Mouse (Mus musculus) stomach, embryonic 16.5 days (tissue): ENCODE measurements around the gene Hmg20b. TPM values are rescaled to one million over a fixed set of nuclear protein-coding genes. Genes with fewer than 3 reads are reported as not detected.
A peak's percentile ranks its signal among the peaks of the same experiment; 100 is the strongest.

Source experiments
- ATAC-seq: fragments of 200-750 bp; cut with Nextera tagmentation; 2 replicates; pipeline ENCODE4 v1.8.0; 2017; ENCODE audit warnings: moderate number of reproducible peaks, moderate TSS enrichment; ENCODE audit not compliant: insufficient read depth, low FRiP score
- H3K27ac ChIP-seq: fragments of 300-500 bp; sonication (generic); 2 replicates; pipeline ENCODE4 v1.5.1; 2014; ENCODE audit warnings: low read length
- H3K27me3 ChIP-seq: fragments of 300-500 bp; sonication (generic); 2 replicates; pipeline ENCODE4 v1.6.1; 2014; ENCODE audit warnings: low read length, control low read depth, mixed read lengths; ENCODE audit not compliant: control insufficient read depth, insufficient read depth
- H3K36me3 ChIP-seq: fragments of 300-500 bp; sonication (generic); 2 replicates; pipeline ENCODE4 v1.6.1; 2014; ENCODE audit warnings: low read length; ENCODE audit not compliant: control insufficient read depth, insufficient read depth
- H3K4me1 ChIP-seq: fragments of 300-500 bp; sonication (generic); 2 replicates; pipeline ENCODE4 v1.6.1; 2014; ENCODE audit warnings: low read length, control low read depth, mixed read lengths; ENCODE audit not compliant: control insufficient read depth, insufficient read depth
- H3K4me2 ChIP-seq: fragments of 300-500 bp; sonication (generic); 2 replicates; pipeline ENCODE4 v1.6.1; 2014; ENCODE audit warnings: low read depth, low read length, mixed read lengths
- H3K4me3 ChIP-seq: fragments of 300-500 bp; sonication (generic); replicated peaks from 2 replicates; pipeline ENCODE4 v1.5.1; 2014; ENCODE audit warnings: mild to moderate bottlenecking, low read length
- H3K9ac ChIP-seq: fragments of 300-500 bp; sonication (generic); 2 replicates; pipeline ENCODE4 v1.6.1; 2014; ENCODE audit warnings: low read length
- H3K9me3 ChIP-seq: fragments of 300-500 bp; sonication (generic); replicated peaks from 2 replicates; pipeline ENCODE4 v1.6.1; 2016; ENCODE audit warnings: low read length, control low read depth; ENCODE audit not compliant: control insufficient read depth
- WGBS: fragments of 180-500 bp; shearing (Covaris S2); extraction: QIAGEN DNeasy Blood & Tissue Kit; methylation state at CpG from one replicate; pipeline ENCODE4 v1.1.7; 2014; 5-methylcytosine and 5-hydroxymethylcytosine counted together
- polyA plus RNA-seq: library from polyadenylated mRNA; unstranded; fragments of >200 nt; fragmentation: Nextera tagmentation; extraction: Ambion mirVana; gene quantifications from 2 replicates; pipeline ENCODE4 v1.2.1, GENCODE M21; 2015

The Hmg20b gene
- polyA plus RNA-seq, 1 experiment from 2014 or later: 67.7 TPM

GRCm38 (mm10) chr10:81390678-81390965, 40.3 kb upstream of the Hmg20b start:
- WGBS: 89% methylated on average over 13 of the region's 13 CpGs
- Histone ChIP-seq H3K9ac (no peak overlapping the region), H3K27me3 (no peaks in the 10 kb centered on the region), H3K27ac (no peak overlapping the region), H3K36me3 (peaks cover 6% of the 10 kb centered on the region; the same call in 1 of the 2 replicates), H3K9me3 (no peaks in the 10 kb centered on the region), H3K4me2 (no peak overlapping the region), H3K4me3 (no peak overlapping the region), H3K4me1 (peaks cover 24% of the 10 kb centered on the region)
- no peak for ATAC-seq

- peak; percentile 47; the same call in 1 of the 2 replicates for ATAC-seq
- Histone ChIP-seq H3K9me3 (no peaks in the 10 kb centered on the region), H3K27ac (peak overlapping the region; percentile 43; the same call in 1 of the 2 replicates), H3K4me3 (no peak overlapping the region), H3K36me3 (peaks cover 6% of the 10 kb centered on the region; the same call in 1 of the 2 replicates), H3K9ac (peak overlapping the region; percentile 31; the same call in 1 of the 2 replicates), H3K4me2 (no peak overlapping the region), H3K4me1 (peaks cover 30% of the 10 kb centered on the region), H3K27me3 (no peaks in the 10 kb centered on the region)
- WGBS: 58% methylated on average over 23 of the region's 23 CpGs
These were observed 39.8 kb upstream of the Hmg20b start for GRCm38 (mm10) chr10:81389801-81390677.

- Histone ChIP-seq H3K4me1 (peaks cover 33% of the 10 kb centered on the region), H3K9me3 (no peaks in the 10 kb centered on the region), H3K4me2 (no peak overlapping the region), H3K27me3 (no peaks in the 10 kb centered on the region), H3K36me3 (peaks cover 6% of the 10 kb centered on the region; the same call in 1 of the 2 replicates), H3K4me3 (no peak overlapping the region), H3K9ac (peak overlapping the region; percentile 31; the same call in 1 of the 2 replicates), H3K27ac (peak overlapping the region; percentile 43; the same call in 1 of the 2 replicates)
- 46% methylated on average over 3 of the region's 3 CpGs for WGBS
- no peak for ATAC-seq
These were observed 39.1 kb upstream of the Hmg20b start for GRCm38 (mm10) chr10:81389373-81389772.

- H3K4me2 ChIP-seq: no peak within 1 kb of the TSS
- peak within 1 kb of the TSS; percentile 43; the same call in 1 of the 2 replicates for H3K27ac ChIP-seq
- peaks cover 6% of the 10 kb centered on the region; the same call in 1 of the 2 replicates for H3K36me3 ChIP-seq
- H3K9ac ChIP-seq: peak within 1 kb of the TSS; percentile 31; the same call in 1 of the 2 replicates
- ATAC-seq: no peak
- WGBS: 50% methylated on average over 5 of the region's 5 CpGs
- peaks cover 28% of the 10 kb centered on the region for H3K4me1 ChIP-seq
- H3K4me3 ChIP-seq: no peak within 1 kb of the TSS
- no peaks in the 10 kb centered on the region for H3K27me3 ChIP-seq
- no peaks in the 10 kb centered on the region for H3K9me3 ChIP-seq
These were observed 38.3 kb upstream of the Hmg20b start, which contains the start of gene Gm48552 for GRCm38 (mm10) chr10:81388505-81389055. TSS of gene Gm48552 (plus strand) at chr10:81389005.

- Histone ChIP-seq H3K4me3 (no peak overlapping the region), H3K27me3 (no peaks in the 10 kb centered on the region), H3K4me1 (peaks cover 19% of the 10 kb centered on the region), H3K36me3 (peaks cover 6% of the 10 kb centered on the region; the same call in 1 of the 2 replicates), H3K9ac (no peak overlapping the region), H3K4me2 (no peak overlapping the region), H3K9me3 (no peaks in the 10 kb centered on the region), H3K27ac (no peak overlapping the region)
- 95% methylated on average over 20 of the region's 20 CpGs for WGBS
- ATAC-seq: no peak
These were observed 37.4 kb upstream of the Hmg20b start for GRCm38 (mm10) chr10:81387716-81388115.

GRCm38 (mm10) chr10:81385603-81386306, 35.5 kb upstream of the Hmg20b start:
- no peak for ATAC-seq
- WGBS: 66% methylated on average over 22 of the region's 22 CpGs
- H3K9ac ChIP-seq: peak overlapping the region; percentile 90; the same call in 1 of the 2 replicates
- no peak overlapping the region for H3K27ac ChIP-seq
- peak overlapping the region; percentile 96 for H3K4me3 ChIP-seq
- H3K4me2 ChIP-seq: peak overlapping the region; percentile 93
- H3K4me1 ChIP-seq: peaks cover 19% of the 10 kb centered on the region
- no peaks in the 10 kb centered on the region for H3K9me3 ChIP-seq
- H3K36me3 ChIP-seq: peaks cover 6% of the 10 kb centered on the region; the same call in 1 of the 2 replicates
- no peaks in the 10 kb centered on the region for H3K27me3 ChIP-seq

GRCm38 (mm10) chr10:81384605-81384982, 34.3 kb upstream of the Hmg20b start:
- under 1% methylated on average over 19 of the region's 19 CpGs for WGBS
- Histone ChIP-seq H3K9me3 (no peaks in the 10 kb centered on the region), H3K4me2 (peak overlapping the region; percentile 93), H3K27me3 (no peaks in the 10 kb centered on the region), H3K36me3 (peaks cover 6% of the 10 kb centered on the region; the same call in 1 of the 2 replicates), H3K4me3 (peak overlapping the region; percentile 96), H3K9ac (peak overlapping the region; percentile 90), H3K4me1 (peaks cover 17% of the 10 kb centered on the region), H3K27ac (peak overlapping the region; percentile 89)
- no peak for ATAC-seq

- H3K9ac ChIP-seq: peak within 1 kb of the TSS; percentile 90
These were observed 33.7 kb upstream of the Hmg20b start, which contains the start of the genes Dohh and Gm48551 for GRCm38 (mm10) chr10:81383802-81384604. TSS of gene Dohh (plus strand) at chr10:81384428. TSS of gene Gm48551 (plus strand) at chr10:81384466.

More at GRCm38 (mm10) chr10:81383802-81384604, 33.7 kb upstream of the Hmg20b start, which contains the start of the genes Dohh and Gm48551:
- 3% methylated on average over 50 of the region's 54 CpGs for WGBS
- peak within 1 kb of the TSS; percentile 93 for H3K4me2 ChIP-seq
- peaks cover 13% of the 10 kb centered on the region for H3K4me1 ChIP-seq
- H3K27me3 ChIP-seq: no peaks in the 10 kb centered on the region
- H3K9me3 ChIP-seq: no peaks in the 10 kb centered on the region
- H3K4me3 ChIP-seq: peak within 1 kb of the TSS; percentile 96
- peak within 1 kb of the TSS; percentile 89 for H3K27ac ChIP-seq
- peak; percentile 94 for ATAC-seq
- peaks cover 6% of the 10 kb centered on the region; the same call in 1 of the 2 replicates for H3K36me3 ChIP-seq
